Mouse (Mus musculus): Measurements from ENCODE around the gene Bcar1. TPM values are rescaled to one million over a fixed set of nuclear protein-coding genes. Genes with fewer than 3 reads are reported as not detected.
A peak's percentile ranks its signal among the peaks of the same experiment; 100 is the strongest.

Gene Bcar1
- total RNA-seq, 2 experiments from 2014 or later: 51.1 to 51.3 TPM

- DNase-seq (ENCODE audit: low spot score in 2 of 2): no peak
Observed at GRCm38 (mm10) chr8:111690960-111691445, 52.6 kb downstream of the Bcar1 start, which contains the start of gene Ctrb1. Gene Ctrb1, minus strand, starts transcription at chr8:111691010.

- DNase-seq (ENCODE audit: low spot score in 2 of 2): no peak
Observed at GRCm38 (mm10) chr8:111686881-111687280, 56.7 kb downstream of the Bcar1 start.

- no peak for DNase-seq (ENCODE audit: low spot score in 2 of 2)
Observed at GRCm38 (mm10) chr8:111682521-111682920, 61.1 kb downstream of the Bcar1 start.

- no peak for DNase-seq (ENCODE audit: low spot score in 2 of 2)
Observed at GRCm38 (mm10) chr8:111681153-111681552, 62.5 kb downstream of the Bcar1 start.

GRCm38 (mm10) chr8:111680423-111681028, 63.1 kb downstream of the Bcar1 start:
- no peak for DNase-seq (ENCODE audit: low spot score in 2 of 2)

GRCm38 (mm10) chr8:111678848-111679247, 64.8 kb downstream of the Bcar1 start:
- DNase-seq (ENCODE audit: low spot score in 2 of 2): peak; percentile 35 to 52

- peak; percentile 52 to 76 for DNase-seq (ENCODE audit: low spot score in 2 of 2)
Observed at GRCm38 (mm10) chr8:111678111-111678510, 65.5 kb downstream of the Bcar1 start.

GRCm38 (mm10) chr8:111676237-111676636, 67.4 kb downstream of the Bcar1 start:
- DNase-seq (ENCODE audit: low spot score in 2 of 2): no peak

- DNase-seq (ENCODE audit: low spot score in 2 of 2): no peak
Observed at GRCm38 (mm10) chr8:111666751-111667150, 76.9 kb downstream of the Bcar1 start.

- peak; percentile 80 to 84 for DNase-seq (ENCODE audit: low spot score in 2 of 2)
Observed at GRCm38 (mm10) chr8:111662473-111662872, 81.1 kb downstream of the Bcar1 start.

Small RNAs within 50 kb of the gene (microRNA-seq; reads per million reads assigned to microRNA genes)
- 0 reads per million in 2 experiments for gene Mir7076

Other genes starting within 250 kb of the Bcar1 start
- gene Wdr59, start 221.7 kb downstream of the Bcar1 start, total RNA-seq (2021): 10 to 100 TPM; 18.1 to 20.0 TPM
- gene Znrf1, start 207.7 kb downstream of the Bcar1 start, total RNA-seq (2021): 100 to 1,000 TPM; 144 to 151 TPM
- 1 to 10 TPM; 9.1 to 9.3 TPM for gene Ldhd, start 113.4 kb downstream of the Bcar1 start, total RNA-seq (2021)
- 10 to 100 TPM; 21.0 to 23.3 TPM for gene Zfp1, start 100.4 kb downstream of the Bcar1 start, total RNA-seq (2021)
- not detected for gene Ctrb1, start 52.8 kb downstream of the Bcar1 start, total RNA-seq (2021)
- gene Cfdp1, start 110.5 kb upstream of the Bcar1 start, total RNA-seq (2021): 10 to 100 TPM; 80.1 to 85.3 TPM
- gene Tmem170, start 132.9 kb upstream of the Bcar1 start, total RNA-seq (2021): 1 to 10 TPM; 4.1 to 4.2 TPM
- under 1 TPM; 0.40 to 0.53 TPM for gene Chst5, start 166.6 kb upstream of the Bcar1 start, total RNA-seq (2021)
- 10 to 100 TPM; 12.0 to 12.7 TPM for gene Tmem231, start 190.1 kb upstream of the Bcar1 start, total RNA-seq (2021)
- 100 to 1,000 TPM; 221 to 236 TPM for gene Gabarapl2, start 196.9 kb upstream of the Bcar1 start, total RNA-seq (2021)
- gene Adat1, start 248.5 kb upstream of the Bcar1 start, total RNA-seq (2021): 1 to 10 TPM; 5.9 to 6.1 TPM